Mouse (Mus musculus): ENCODE results near the gene Fance.

DNA sequence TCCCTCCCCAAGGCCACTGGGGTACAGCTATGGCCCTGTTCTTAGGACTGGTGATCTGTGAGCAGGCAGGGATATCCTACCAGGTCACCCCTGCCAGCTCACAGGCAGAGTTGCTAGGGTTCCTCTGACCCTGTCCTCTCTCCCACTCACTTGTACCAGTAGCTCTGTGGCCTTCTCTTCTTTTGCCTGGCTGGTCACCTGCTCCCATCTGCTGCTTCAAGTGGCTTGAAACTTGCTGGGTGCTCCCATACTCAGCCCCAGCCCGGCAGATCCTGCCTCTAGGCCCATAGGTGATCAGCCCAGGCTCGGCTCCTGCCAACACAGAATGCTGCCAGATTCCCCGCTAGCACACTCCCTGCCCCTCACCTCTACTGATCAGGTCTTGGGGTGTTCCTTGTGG lies 12.5 kb upstream of the Fance start:
- TF ChIP-seq CTCF (IDR thresholded peaks at IDR 0.05; ENCODE audit: extremely low read depth, insufficient read length, insufficient replicate concordance, low read depth, low read length), result no peak
- TF ChIP-seq POLR2A (IDR thresholded peaks at IDR 0.05; ENCODE audit: low read depth, low read length), result no peak
